Mouse (Mus musculus): ENCODE data around the gene Mgrn1.

DNA sequence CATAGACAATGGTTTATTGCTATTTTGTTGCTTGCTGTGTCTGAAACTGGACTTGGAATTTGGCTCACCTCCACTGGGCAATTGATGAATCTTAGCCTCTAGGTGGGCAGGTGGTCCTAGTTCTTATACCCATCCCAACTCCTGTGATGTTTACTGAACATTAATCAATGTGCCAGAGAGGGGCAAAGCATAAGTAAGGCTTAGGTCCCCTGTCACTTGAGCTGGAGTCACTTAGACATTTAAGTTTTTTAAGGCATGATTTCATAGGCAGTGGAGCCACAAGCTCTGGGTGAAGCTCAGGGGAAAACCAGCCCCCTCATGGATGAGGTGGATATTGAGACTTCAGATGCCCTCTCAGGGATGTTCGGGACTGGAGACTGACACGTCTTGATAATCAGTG lies 52.4 kb downstream of the Mgrn1 start, which contains the start of gene Nudt16l1:
- TF ChIP-seq CTCF (IDR thresholded peaks at IDR 0.05; ENCODE audit: low read depth, low read length) = no peak
- TF ChIP-seq POLR2A (IDR thresholded peaks at IDR 0.05; ENCODE audit: borderline replicate concordance, low read depth, low read length) = no peak

All from bone marrow macrophage, adult 2 months (primary cell).